Mouse (Mus musculus) midbrain, embryonic 15.5 days (tissue): Measurements from ENCODE around the gene Lce1f. TPM values are rescaled to one million over a fixed set of nuclear protein-coding genes. Genes with fewer than 3 reads are reported as not detected.
"Not testable (repeated sequence)": the region's sequence is repeated elsewhere in the genome, so short reads cannot be mapped to it uniquely, and the experiment has no call there.

Experiments used
- ATAC-seq: fragments of 200-750 bp; cut with Nextera tagmentation; replicated peaks from 2 replicates; pipeline ENCODE4 v1.8.0; 2017; ENCODE audit warnings: moderate TSS enrichment
- H3K27ac ChIP-seq: fragments of 300-500 bp; sonication (generic); 2 replicates; pipeline ENCODE4 v1.5.1; 2015; ENCODE audit warnings: mild to moderate bottlenecking, inconsistent platforms
- H3K27me3 ChIP-seq: fragments of 300-500 bp; sonication (generic); replicated peaks from 2 replicates; pipeline ENCODE4 v1.6.1; 2015; ENCODE audit warnings: inconsistent platforms
- H3K36me3 ChIP-seq: fragments of 300-500 bp; sonication (generic); replicated peaks from 2 replicates; pipeline ENCODE4 v1.6.1; 2015; ENCODE audit warnings: inconsistent platforms
- H3K4me1 ChIP-seq: fragments of 300-500 bp; sonication (generic); 2 replicates; pipeline ENCODE4 v1.6.1; 2015; ENCODE audit warnings: inconsistent platforms
- H3K4me2 ChIP-seq: fragments of 300-500 bp; sonication (generic); 2 replicates; pipeline ENCODE4 v1.6.1; 2015; ENCODE audit warnings: inconsistent platforms, mild to moderate bottlenecking, moderate library complexity
- H3K4me3 ChIP-seq: fragments of 300-500 bp; sonication (generic); 2 replicates; pipeline ENCODE4 v1.5.1; 2015; ENCODE audit warnings: mild to moderate bottlenecking, inconsistent platforms
- H3K9ac ChIP-seq: fragments of 300-500 bp; sonication (generic); 2 replicates; pipeline ENCODE4 v1.6.1; 2015; ENCODE audit warnings: mild to moderate bottlenecking, inconsistent platforms
- H3K9me3 ChIP-seq: fragments of 300-500 bp; sonication (generic); 2 replicates; pipeline ENCODE4 v1.6.1; 2016; ENCODE audit warnings: inconsistent platforms
- WGBS: fragments of 180-500 bp; shearing (Covaris S2); methylation state at CpG from one replicate; pipeline ENCODE4 v1.1.7; 2015; ENCODE audit warnings: mixed read lengths; 5-methylcytosine and 5-hydroxymethylcytosine counted together
- polyA plus RNA-seq: library from polyadenylated mRNA; unstranded; fragments of >200 nt; fragmentation: Nextera tagmentation; extraction: Ambion mirVana; gene quantifications from 2 replicates; pipeline ENCODE4 v1.2.1, GENCODE M21; 2015

Gene Lce1f
- polyA plus RNA-seq: not detected in 2 replicates

DNA sequence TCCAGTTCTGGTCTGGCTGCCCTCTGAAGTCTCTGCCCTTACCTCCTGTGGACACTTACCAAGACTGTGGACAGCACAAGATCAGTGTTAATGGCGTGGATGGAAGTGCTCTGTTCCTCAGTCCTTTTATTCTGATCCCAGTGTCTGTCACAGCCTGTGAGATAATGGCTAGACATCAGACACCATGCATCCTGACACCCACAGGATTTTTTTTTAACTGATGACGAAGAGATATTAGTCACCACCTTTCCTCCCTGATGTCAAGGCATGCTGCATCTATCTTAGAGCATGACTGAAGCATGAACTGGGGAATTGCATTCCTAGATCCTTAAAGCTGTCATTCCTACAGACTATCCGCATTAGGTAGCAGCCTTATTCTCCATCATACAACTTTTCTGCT, at the start of gene Lce1f:
Gene Lce1f, minus strand, starts transcription at position 101 of the 400 bp plus-strand sequence.
- Histone ChIP-seq H3K4me3 (no peak within 1 kb of the TSS), H3K9me3 (no peaks in the 10 kb centered on the region), H3K4me2 (no peak within 1 kb of the TSS), H3K4me1 (no peaks in the 10 kb centered on the region), H3K27me3 (no peaks in the 10 kb centered on the region), H3K36me3 (no peaks in the 10 kb centered on the region), H3K27ac (no peak within 1 kb of the TSS), H3K9ac (no peak within 1 kb of the TSS)
- ATAC-seq: no peak
- WGBS: 80% methylated on average over 3 of the region's 3 CpGs

- Histone ChIP-seq H3K9me3 (no peaks in the 10 kb centered on the region), H3K4me3 (no peak within 1 kb of the TSS), H3K4me1 (no peaks in the 10 kb centered on the region), H3K27ac (no peak within 1 kb of the TSS), H3K36me3 (no peaks in the 10 kb centered on the region), H3K27me3 (no peaks in the 10 kb centered on the region), H3K9ac (no peak within 1 kb of the TSS), H3K4me2 (no peak within 1 kb of the TSS)
- no peak for ATAC-seq
- 100% methylated on average over 1 of the region's 1 CpGs for WGBS
Measured at GRCm38 (mm10) chr3:92764965-92765364, 44.8 kb upstream of the Lce1f start, which contains the start of gene Lce1h. Gene Lce1h, minus strand, starts transcription at chr3:92765065.

DNA sequence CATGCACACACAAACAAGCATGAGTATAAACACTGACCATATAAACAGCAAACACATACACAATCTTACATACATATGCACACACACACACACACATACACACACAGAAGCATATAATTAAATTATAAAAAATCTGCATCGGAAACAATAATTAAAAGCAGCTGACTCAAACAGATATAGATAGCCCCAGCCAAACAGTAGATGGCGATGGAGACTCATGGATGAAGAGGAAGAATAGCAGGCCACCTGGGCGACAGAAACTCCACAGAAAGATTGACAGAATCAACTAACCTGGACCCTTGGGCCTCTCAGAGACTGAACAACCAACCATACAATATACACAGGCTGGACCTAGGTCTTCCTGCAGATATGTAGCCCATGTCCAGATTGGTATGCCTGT, 33.0 kb upstream of the Lce1f start:
- Histone ChIP-seq H3K4me3 (no peak overlapping the region), H3K36me3 (no peaks in the 10 kb centered on the region), H3K9me3 (no peaks in the 10 kb centered on the region), H3K9ac (no peak overlapping the region), H3K4me2 (no peak overlapping the region), H3K27ac (no peak overlapping the region), H3K27me3 (no peaks in the 10 kb centered on the region), H3K4me1 (no peaks in the 10 kb centered on the region)
- 46% methylated on average over 3 of the region's 3 CpGs for WGBS
- no peak; the same call in 1 of the 2 replicates for ATAC-seq

- ATAC-seq: no peak
- Histone ChIP-seq H3K4me1 (no peaks in the 10 kb centered on the region), H3K4me3 (no peak within 1 kb of the TSS), H3K9ac (no peak within 1 kb of the TSS), H3K27ac (no peak within 1 kb of the TSS), H3K36me3 (no peaks in the 10 kb centered on the region), H3K9me3 (no peaks in the 10 kb centered on the region), H3K4me2 (no peak within 1 kb of the TSS), H3K27me3 (no peaks in the 10 kb centered on the region)
- 93% methylated on average over 1 of the region's 1 CpGs for WGBS
Measured at GRCm38 (mm10) chr3:92752238-92752637, 32.1 kb upstream of the Lce1f start, which contains the start of gene Lce1g. Gene Lce1g, minus strand, starts transcription at chr3:92752338.

GRCm38 (mm10) chr3:92738996-92739395, 18.8 kb upstream of the Lce1f start, which contains the start of gene Gm38119:
Gene Gm38119, minus strand, starts transcription at chr3:92739096.
- no peaks in the 10 kb centered on the region for H3K9me3 ChIP-seq
- ATAC-seq: no peak
- H3K9ac ChIP-seq: no peak within 1 kb of the TSS
- WGBS: 61% methylated on average over 1 of the region's 1 CpGs
- H3K27me3 ChIP-seq: no peaks in the 10 kb centered on the region
- no peaks in the 10 kb centered on the region for H3K4me1 ChIP-seq
- H3K4me3 ChIP-seq: no peak within 1 kb of the TSS
- no peak within 1 kb of the TSS for H3K27ac ChIP-seq
- no peak within 1 kb of the TSS for H3K4me2 ChIP-seq
- no peaks in the 10 kb centered on the region for H3K36me3 ChIP-seq

DNA sequence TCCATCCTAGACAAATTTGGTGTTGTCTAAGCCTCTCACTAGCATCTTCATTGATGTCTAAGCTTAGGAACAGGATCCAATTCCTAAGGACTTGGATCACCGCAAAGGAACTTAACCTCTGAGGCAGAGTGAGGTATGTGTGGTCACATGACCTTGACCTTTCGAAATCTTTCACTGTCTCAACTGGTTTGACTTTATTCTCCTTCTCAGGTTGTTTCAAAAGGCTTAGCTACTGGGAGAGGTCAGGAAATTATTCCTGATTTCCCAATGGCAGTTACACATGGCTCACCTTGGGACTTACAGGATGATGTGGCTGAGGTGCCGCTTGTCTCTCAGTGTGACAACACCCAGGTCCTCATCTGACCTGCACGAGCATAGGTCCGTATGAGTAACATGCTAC, 2.5 kb upstream of the Lce1f start:
- no peak for ATAC-seq
- no peaks in the 10 kb centered on the region for H3K4me1 ChIP-seq
- no peaks in the 10 kb centered on the region for H3K9me3 ChIP-seq
- no peak overlapping the region for H3K4me2 ChIP-seq
- H3K9ac ChIP-seq: no peak overlapping the region
- WGBS: 92% methylated on average over 5 of the region's 5 CpGs
- H3K4me3 ChIP-seq: no peak overlapping the region
- no peaks in the 10 kb centered on the region for H3K36me3 ChIP-seq
- H3K27ac ChIP-seq: no peak overlapping the region
- no peaks in the 10 kb centered on the region for H3K27me3 ChIP-seq

GRCm38 (mm10) chr3:92715122-92715521, 5.0 kb downstream of the Lce1f start:
- Histone ChIP-seq H3K36me3 (no peaks in the 10 kb centered on the region), H3K9me3 (no peaks in the 10 kb centered on the region), H3K4me1 (no peaks in the 10 kb centered on the region), H3K4me2 (no peak overlapping the region), H3K27me3 (no peaks in the 10 kb centered on the region), H3K27ac (no peak overlapping the region), H3K9ac (no peak overlapping the region), H3K4me3 (no peak overlapping the region)
- no peak for ATAC-seq

GRCm38 (mm10) chr3:92708974-92709373, 11.2 kb downstream of the Lce1f start, which contains the start of gene Lce1e:
Gene Lce1e, minus strand, starts transcription at chr3:92709074.
- no peak within 1 kb of the TSS for H3K9ac ChIP-seq
- WGBS: 87% methylated on average over 2 of the region's 2 CpGs
- no peak for ATAC-seq

GRCm38 (mm10) chr3:92694613-92695012, 25.5 kb downstream of the Lce1f start:
- Histone ChIP-seq H3K9me3 (no peaks in the 10 kb centered on the region), H3K27me3 (no peaks in the 10 kb centered on the region), H3K4me1 (no peaks in the 10 kb centered on the region), H3K4me3 (no peak overlapping the region), H3K9ac (no peak overlapping the region), H3K4me2 (no peak overlapping the region), H3K36me3 (no peaks in the 10 kb centered on the region), H3K27ac (no peak overlapping the region)
- WGBS: 18% methylated on average over 1 of the region's 1 CpGs
- ATAC-seq: no peak

More at GRCm38 (mm10) chr3:92708974-92709373, 11.2 kb downstream of the Lce1f start, which contains the start of gene Lce1e:
- H3K9me3 ChIP-seq: no peaks in the 10 kb centered on the region
- no peak within 1 kb of the TSS for H3K4me2 ChIP-seq
- no peaks in the 10 kb centered on the region for H3K36me3 ChIP-seq
- H3K4me3 ChIP-seq: no peak within 1 kb of the TSS
- H3K27ac ChIP-seq: no peak within 1 kb of the TSS
- no peaks in the 10 kb centered on the region for H3K4me1 ChIP-seq
- no peaks in the 10 kb centered on the region for H3K27me3 ChIP-seq

DNA sequence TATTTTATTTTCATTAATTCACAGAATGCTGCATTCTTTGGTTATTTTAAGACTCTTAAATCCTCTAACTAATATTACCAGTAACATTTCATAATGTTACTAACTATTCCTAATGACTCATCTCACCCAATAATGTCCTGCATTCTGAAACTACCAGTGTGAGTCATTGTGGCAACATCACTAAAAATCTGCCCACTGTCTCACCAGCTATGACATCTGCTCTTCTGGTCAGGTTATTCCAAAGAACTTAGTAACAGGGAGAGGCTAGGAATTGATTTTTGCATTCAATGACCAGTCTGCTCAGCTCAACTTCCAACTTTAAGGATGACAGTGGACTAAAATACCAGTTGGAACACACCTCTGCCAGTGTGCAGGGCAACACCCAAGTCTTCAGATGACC, 28.5 kb downstream of the Lce1f start:
- H3K9me3 ChIP-seq: no peaks in the 10 kb centered on the region
- no peaks in the 10 kb centered on the region for H3K36me3 ChIP-seq
- H3K27me3 ChIP-seq: no peaks in the 10 kb centered on the region
- H3K27ac ChIP-seq: no peak overlapping the region
- H3K4me1 ChIP-seq: no peaks in the 10 kb centered on the region
- ATAC-seq: no peak
- no peak overlapping the region for H3K9ac ChIP-seq
- no peak overlapping the region for H3K4me3 ChIP-seq
- no peak overlapping the region for H3K4me2 ChIP-seq

DNA sequence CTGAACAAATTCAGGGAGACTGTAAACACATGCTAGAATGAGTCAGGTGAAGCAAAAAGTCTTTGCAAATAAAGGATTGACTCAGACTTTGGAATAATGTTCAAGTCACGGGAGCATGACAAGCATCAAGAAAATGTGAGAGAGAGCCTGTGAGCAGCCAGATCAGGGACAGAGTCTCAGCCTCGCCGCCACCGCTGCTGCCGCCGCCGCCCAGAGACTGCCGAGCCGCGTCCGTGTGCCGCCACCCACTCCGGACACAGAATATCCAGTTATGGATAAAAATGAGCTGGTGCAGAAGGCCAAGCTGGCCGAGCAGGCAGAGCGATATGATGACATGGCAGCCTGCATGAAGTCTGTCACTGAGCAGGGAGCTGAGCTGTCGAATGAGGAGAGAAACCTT, 31.0 kb downstream of the Lce1f start:
- not testable (repeated sequence) for H3K4me2 ChIP-seq
- WGBS: 76% methylated on average over 16 of the region's 16 CpGs

DNA sequence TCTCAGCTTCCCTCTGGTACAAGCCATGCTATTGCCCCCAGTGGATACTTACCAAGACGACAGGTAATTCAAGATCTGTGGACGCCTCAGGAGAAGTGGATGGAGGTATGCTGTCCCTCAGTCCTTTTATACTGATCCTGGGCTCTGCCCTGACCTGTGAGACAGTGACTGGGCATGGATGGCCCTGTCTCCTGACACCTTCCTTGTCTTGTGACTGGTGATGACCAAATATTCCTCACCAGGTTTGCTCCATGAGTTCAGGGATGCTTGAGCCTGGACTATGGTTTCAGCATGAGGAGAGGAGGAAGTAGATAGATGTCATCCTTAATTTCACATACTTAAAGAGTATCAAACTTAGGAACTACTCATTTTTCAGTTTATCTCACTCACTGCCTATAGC, 33.0 kb downstream of the Lce1f start, which contains the start of gene Lce1d:
Gene Lce1d, minus strand, starts transcription at position 101 of the 400 bp plus-strand sequence.
- H3K9ac ChIP-seq: no peak within 1 kb of the TSS
- no peak for ATAC-seq
- no peaks in the 10 kb centered on the region for H3K36me3 ChIP-seq
- no peaks in the 10 kb centered on the region for H3K9me3 ChIP-seq
- no peak within 1 kb of the TSS for H3K4me3 ChIP-seq
- no peaks in the 10 kb centered on the region for H3K4me1 ChIP-seq
- H3K27ac ChIP-seq: no peak within 1 kb of the TSS
- H3K27me3 ChIP-seq: no peaks in the 10 kb centered on the region
- WGBS: 75% methylated on average over 2 of the region's 2 CpGs
- H3K4me2 ChIP-seq: no peak within 1 kb of the TSS

More for the DNA sequence above, 31.0 kb downstream of the Lce1f start:
- not testable (repeated sequence) for H3K9ac ChIP-seq, H3K36me3 ChIP-seq, ATAC-seq, H3K4me3 ChIP-seq, H3K27me3 ChIP-seq, H3K9me3 ChIP-seq, H3K4me1 ChIP-seq, H3K27ac ChIP-seq

DNA sequence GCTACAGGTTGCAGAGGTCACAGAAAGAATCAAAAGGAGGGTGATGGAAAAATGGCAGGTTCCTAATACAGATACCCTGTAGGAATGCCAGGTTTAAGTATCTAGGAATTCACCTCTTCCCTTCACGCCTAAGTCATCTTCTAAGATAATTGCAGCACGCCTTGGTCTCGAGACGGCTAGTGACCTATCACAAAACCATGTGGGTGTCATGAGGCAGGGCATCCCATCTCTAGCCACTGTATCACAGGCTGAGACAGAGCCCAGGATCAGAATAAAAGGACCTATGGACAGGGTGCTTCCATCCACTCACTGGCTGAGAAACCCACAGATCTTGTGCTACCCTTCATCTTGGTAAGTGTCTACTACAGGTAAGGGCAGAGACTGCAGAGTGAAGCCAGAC, 41.2 kb downstream of the Lce1f start, which contains the start of gene Lce1c:
Gene Lce1c, plus strand, starts transcription at position 301 of the 400 bp plus-strand sequence.
- Histone ChIP-seq H3K9ac (no peak within 1 kb of the TSS), H3K27ac (no peak within 1 kb of the TSS), H3K9me3 (no peaks in the 10 kb centered on the region), H3K4me1 (no peaks in the 10 kb centered on the region), H3K4me3 (no peak within 1 kb of the TSS), H3K27me3 (no peaks in the 10 kb centered on the region), H3K36me3 (no peaks in the 10 kb centered on the region), H3K4me2 (no peak within 1 kb of the TSS)
- 94% methylated on average over 4 of the region's 4 CpGs for WGBS
- ATAC-seq: no peak
